Mouse (Mus musculus): ENCODE results near the gene Atp6v1f. TPM values are rescaled to one million over a fixed set of nuclear protein-coding genes. Genes with fewer than 3 reads are reported as not detected.
A peak's percentile ranks its signal among the peaks of the same experiment; 100 is the strongest.

Gene Atp6v1f
- polyA plus RNA-seq, 1 experiment from 2014 or later, result 439 TPM

DNA sequence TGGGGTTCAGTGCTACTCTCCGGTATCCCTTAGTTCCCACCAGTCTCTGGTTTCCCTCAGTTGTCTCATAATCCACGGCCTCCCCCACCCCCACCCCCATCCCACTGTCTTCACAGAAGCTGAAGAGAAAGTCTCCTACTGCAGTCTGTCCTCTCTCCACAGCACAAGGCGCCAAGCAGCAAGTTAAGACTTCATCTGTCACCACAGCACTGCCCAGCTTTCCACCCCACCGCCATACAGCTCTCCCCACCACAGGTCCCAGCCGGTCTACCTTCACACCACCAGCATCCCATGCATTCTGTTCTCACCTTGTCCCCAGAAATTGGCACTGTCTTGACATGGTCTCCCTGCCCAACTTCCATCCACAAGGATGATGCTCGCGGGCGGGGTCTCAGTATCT is 39.3 kb downstream of the Atp6v1f start:
- WGBS, result 37% methylated on average over 8 of the region's 8 CpGs
- no peak for ATAC-seq
- Histone ChIP-seq H3K4me3 (ENCODE audit: low read depth, low read length) (peak overlapping the region; percentile 50), H3K4me2 (replicated peaks; ENCODE audit: low read depth) (peak overlapping the region; percentile 83), H3K4me1 (replicated peaks; ENCODE audit: control insufficient read depth, insufficient read depth, low read length) (0 out of 2 replicates have a peak, but pooled peaks cover 3% of the 10 kb centered on the region), H3K9me3 (ENCODE audit: control insufficient read depth) (no peaks in the 10 kb centered on the region), H3K27ac (ENCODE audit: low read depth, low read length) (no peak overlapping the region), H3K27me3 (replicated peaks; ENCODE audit: control insufficient read depth, insufficient read depth, low read length) (peaks cover 5% of the 10 kb centered on the region; the same call in 1 of the 2 replicates), H3K9ac (ENCODE audit: low read depth, low read length) (no peak overlapping the region), H3K36me3 (ENCODE audit: control insufficient read depth, insufficient read depth) (no peaks in the 10 kb centered on the region)
- no peak for TF ChIP-seq CTCF (IDR thresholded peaks at IDR 0.05; ENCODE audit: low read depth)

GRCm38 (mm10) chr6:29507447-29508309 is 40.2 kb downstream of the Atp6v1f start, which contains the start of gene Kcp:
Gene Kcp, minus strand, starts transcription at chr6:29507952.
- ATAC-seq, result no peak
- Histone ChIP-seq H3K27ac (ENCODE audit: low read depth, low read length) (no peak within 1 kb of the TSS), H3K4me3 (ENCODE audit: low read depth, low read length) (peak within 1 kb of the TSS; percentile 50), H3K4me1 (replicated peaks; ENCODE audit: control insufficient read depth, insufficient read depth, low read length) (peaks cover 3% of the 10 kb centered on the region; the same call in 1 of the 2 replicates), H3K4me2 (replicated peaks; ENCODE audit: low read depth) (peak within 1 kb of the TSS; percentile 83), H3K36me3 (ENCODE audit: control insufficient read depth, insufficient read depth) (no peaks in the 10 kb centered on the region), H3K27me3 (replicated peaks; ENCODE audit: control insufficient read depth, insufficient read depth, low read length) (peaks cover 5% of the 10 kb centered on the region; the same call in 1 of the 2 replicates), H3K9ac (ENCODE audit: low read depth, low read length) (peak within 1 kb of the TSS; percentile 45), H3K9me3 (ENCODE audit: control insufficient read depth) (no peaks in the 10 kb centered on the region)
- under 1% methylated on average over 38 of the region's 47 CpGs for WGBS
- no peak for TF ChIP-seq CTCF (IDR thresholded peaks at IDR 0.05; ENCODE audit: low read depth)

DNA sequence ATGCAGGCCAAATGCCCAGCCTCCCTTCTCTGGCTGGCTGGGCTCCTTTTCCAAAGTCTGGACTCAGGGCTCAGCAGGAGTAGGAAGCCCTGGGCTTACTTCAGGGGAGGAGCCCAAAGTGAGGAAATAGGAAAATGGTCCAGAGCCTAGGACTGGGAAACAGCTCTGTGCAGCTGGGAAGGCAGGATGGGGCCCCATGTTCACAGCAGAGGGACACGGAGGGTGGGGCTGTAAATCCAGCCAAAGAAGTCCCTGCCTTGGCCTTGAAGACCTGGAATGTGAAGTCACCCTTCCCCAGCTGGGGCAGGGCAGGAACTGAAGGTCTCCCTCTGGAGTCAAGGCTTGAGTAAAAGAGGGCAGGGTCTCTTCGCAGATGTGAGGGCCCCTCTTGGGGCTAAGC is 41.6 kb downstream of the Atp6v1f start:
- no peaks in the 10 kb centered on the region for H3K9me3 ChIP-seq (ENCODE audit: control insufficient read depth)
- no peak overlapping the region for H3K9ac ChIP-seq (ENCODE audit: low read depth, low read length)
- H3K27me3 ChIP-seq (replicated peaks; ENCODE audit: control insufficient read depth, insufficient read depth, low read length), result peaks cover 5% of the 10 kb centered on the region; the same call in 1 of the 2 replicates
- peaks cover 3% of the 10 kb centered on the region; the same call in 1 of the 2 replicates for H3K4me1 ChIP-seq (replicated peaks; ENCODE audit: control insufficient read depth, insufficient read depth, low read length)
- peak; percentile 23; the same call in 1 of the 2 replicates for ATAC-seq
- H3K36me3 ChIP-seq (ENCODE audit: control insufficient read depth, insufficient read depth), result no peaks in the 10 kb centered on the region
- no peak overlapping the region for H3K27ac ChIP-seq (ENCODE audit: low read depth, low read length)
- H3K4me3 ChIP-seq (ENCODE audit: low read depth, low read length), result no peak overlapping the region
- H3K4me2 ChIP-seq (replicated peaks; ENCODE audit: low read depth), result no peak overlapping the region
- no peak for TF ChIP-seq CTCF (IDR thresholded peaks at IDR 0.05; ENCODE audit: low read depth)
- 15% methylated on average over 2 of the region's 2 CpGs for WGBS

DNA sequence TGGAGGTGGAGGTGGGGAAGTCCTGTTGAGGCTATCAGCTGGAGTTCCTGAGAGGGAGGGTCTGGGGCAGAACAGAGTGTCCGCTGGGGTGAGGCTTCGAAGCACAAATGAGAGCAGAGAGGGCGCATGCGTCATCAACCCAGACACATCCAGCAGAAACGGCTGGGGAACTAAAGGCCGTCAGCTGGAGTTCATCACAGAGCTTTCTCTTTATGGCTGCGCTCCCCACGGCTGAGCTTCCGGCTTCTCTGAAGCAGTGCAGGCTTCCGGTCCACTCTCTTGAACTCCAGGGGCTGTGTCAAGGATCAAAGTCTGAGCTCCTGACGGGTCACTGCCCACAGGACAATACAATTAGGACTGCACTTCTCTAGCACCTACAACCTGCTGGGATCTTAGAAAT is 45.8 kb downstream of the Atp6v1f start:
- H3K36me3 ChIP-seq (ENCODE audit: control insufficient read depth, insufficient read depth), result no peaks in the 10 kb centered on the region
- no peaks in the 10 kb centered on the region for H3K9me3 ChIP-seq (ENCODE audit: control insufficient read depth)
- no peak overlapping the region for H3K9ac ChIP-seq (ENCODE audit: low read depth, low read length)
- no peaks in the 10 kb centered on the region for H3K27me3 ChIP-seq (replicated peaks; ENCODE audit: control insufficient read depth, insufficient read depth, low read length)
- H3K4me2 ChIP-seq (replicated peaks; ENCODE audit: low read depth), result peak overlapping the region; percentile 54
- no peak overlapping the region; the same call in 1 of the 2 replicates for H3K27ac ChIP-seq (ENCODE audit: low read depth, low read length)
- no peak for TF ChIP-seq CTCF (IDR thresholded peaks at IDR 0.05; ENCODE audit: low read depth)
- H3K4me3 ChIP-seq (ENCODE audit: low read depth, low read length), result peak overlapping the region; percentile 3; the same call in 1 of the 2 replicates
- peak; percentile 80 for ATAC-seq
- 1% methylated on average over 11 of the region's 11 CpGs for WGBS
- H3K4me1 ChIP-seq (replicated peaks; ENCODE audit: control insufficient read depth, insufficient read depth, low read length), result no peaks in the 10 kb centered on the region; the same call in 1 of the 2 replicates

GRCm38 (mm10) chr6:29517139-29517538 is 49.6 kb downstream of the Atp6v1f start:
- 0 out of 2 replicates have a peak, but pooled peaks have one; percentile 32 for ATAC-seq
- H3K27ac ChIP-seq (ENCODE audit: low read depth, low read length), result no peak overlapping the region
- WGBS, result 2% methylated on average over 5 of the region's 5 CpGs
- TF ChIP-seq CTCF (IDR thresholded peaks at IDR 0.05; ENCODE audit: low read depth), result peak; percentile 94
- H3K4me2 ChIP-seq (replicated peaks; ENCODE audit: low read depth), result no peak overlapping the region
- H3K4me3 ChIP-seq (ENCODE audit: low read depth, low read length), result no peak overlapping the region
- no peaks in the 10 kb centered on the region for H3K9me3 ChIP-seq (ENCODE audit: control insufficient read depth)
- no peak overlapping the region for H3K9ac ChIP-seq (ENCODE audit: low read depth, low read length)
- H3K27me3 ChIP-seq (replicated peaks; ENCODE audit: control insufficient read depth, insufficient read depth, low read length), result no peaks in the 10 kb centered on the region
- no peaks in the 10 kb centered on the region; the same call in 1 of the 2 replicates for H3K4me1 ChIP-seq (replicated peaks; ENCODE audit: control insufficient read depth, insufficient read depth, low read length)
- no peaks in the 10 kb centered on the region for H3K36me3 ChIP-seq (ENCODE audit: control insufficient read depth, insufficient read depth)

Other genes starting within 250 kb of the Atp6v1f start
- 20.7 and 27.2 TPM in 2 replicates for gene Hilpda, start 195.2 kb upstream of the Atp6v1f start, polyA plus RNA-seq (2015; fragmentation: Nextera tagmentation; extraction: Ambion mirVana)
- not detected in 2 replicates for gene Fam71f2, start 188.1 kb upstream of the Atp6v1f start, polyA plus RNA-seq (2015; fragmentation: Nextera tagmentation; extraction: Ambion mirVana)
- not detected in 2 replicates for gene Fam71f1, start 148.6 kb upstream of the Atp6v1f start, polyA plus RNA-seq (2015; fragmentation: Nextera tagmentation; extraction: Ambion mirVana)
- gene Calu, start 119.6 kb upstream of the Atp6v1f start, polyA plus RNA-seq (2015; fragmentation: Nextera tagmentation; extraction: Ambion mirVana), result 126 and 134 TPM in 2 replicates
- gene Opn1sw, start 79.2 kb upstream of the Atp6v1f start, polyA plus RNA-seq (2015; fragmentation: Nextera tagmentation; extraction: Ambion mirVana), result 0.13 and 0.21 TPM in 2 replicates
- 3.3 and 4.0 TPM in 2 replicates for gene Ccdc136, start 71.4 kb upstream of the Atp6v1f start, polyA plus RNA-seq (2015; fragmentation: Nextera tagmentation; extraction: Ambion mirVana)
- gene Flnc, start 34.5 kb upstream of the Atp6v1f start, polyA plus RNA-seq (2015; fragmentation: Nextera tagmentation; extraction: Ambion mirVana), result 3.5 and 3.8 TPM in 2 replicates
- gene Atp6v1fnb, start 3.7 kb downstream of the Atp6v1f start, polyA plus RNA-seq (2015; fragmentation: Nextera tagmentation; extraction: Ambion mirVana), result not detected in 2 replicates
- 2.7 and 3.8 TPM in 2 replicates for gene Kcp, start 40.2 kb downstream of the Atp6v1f start, polyA plus RNA-seq (2015; fragmentation: Nextera tagmentation; extraction: Ambion mirVana)
- gene Irf5, start 58.9 kb downstream of the Atp6v1f start, polyA plus RNA-seq (2015; fragmentation: Nextera tagmentation; extraction: Ambion mirVana), result 4.2 and 4.3 TPM in 2 replicates
- gene Tnpo3, start 142.2 kb downstream of the Atp6v1f start, polyA plus RNA-seq (2015; fragmentation: Nextera tagmentation; extraction: Ambion mirVana), result 28.1 and 28.5 TPM in 2 replicates
- gene Tspan33, start 226.5 kb downstream of the Atp6v1f start, polyA plus RNA-seq (2015; fragmentation: Nextera tagmentation; extraction: Ambion mirVana), result 0.84 and 1.0 TPM in 2 replicates

Measured in intestine, postnatal 0 days (tissue).